Mouse (Mus musculus) neural tube, embryonic 15.5 days (tissue): Measurements from ENCODE around the gene Pde4d. TPM values are rescaled to one million over a fixed set of nuclear protein-coding genes. Genes with fewer than 3 reads are reported as not detected.
A peak's percentile ranks its signal among the peaks of the same experiment; 100 is the strongest.

Experiments
- ATAC-seq: fragments of 200-750 bp; cut with Nextera tagmentation; 2 replicates; pipeline ENCODE4 v1.8.0; 2017; ENCODE audit warnings: mild to moderate bottlenecking, moderate TSS enrichment, moderate library complexity; ENCODE audit not compliant: low FRiP score
- H3K27ac ChIP-seq: fragments of 300-500 bp; sonication (generic); replicated peaks from 2 replicates; pipeline ENCODE4 v1.5.1; 2015; ENCODE audit warnings: mild to moderate bottlenecking, inconsistent platforms
- H3K27me3 ChIP-seq: fragments of 300-500 bp; sonication (generic); replicated peaks from 2 replicates; pipeline ENCODE4 v1.6.1; 2015; ENCODE audit warnings: inconsistent platforms
- H3K36me3 ChIP-seq: fragments of 300-500 bp; sonication (generic); 2 replicates; pipeline ENCODE4 v1.6.1; 2015; ENCODE audit warnings: inconsistent platforms
- H3K4me1 ChIP-seq: fragments of 300-500 bp; sonication (generic); 2 replicates; pipeline ENCODE4 v1.6.1; 2015; ENCODE audit warnings: inconsistent platforms
- H3K4me2 ChIP-seq: fragments of 300-500 bp; sonication (generic); 2 replicates; pipeline ENCODE4 v1.6.1; 2015; ENCODE audit warnings: inconsistent platforms, mild to moderate bottlenecking, moderate library complexity
- H3K4me3 ChIP-seq: fragments of 300-500 bp; sonication (generic); replicated peaks from 2 replicates; pipeline ENCODE4 v1.5.1; 2015; ENCODE audit warnings: mild to moderate bottlenecking, inconsistent platforms
- H3K9ac ChIP-seq: fragments of 300-500 bp; sonication (generic); replicated peaks from 2 replicates; pipeline ENCODE4 v1.6.1; 2015; ENCODE audit warnings: mild to moderate bottlenecking, inconsistent platforms
- H3K9me3 ChIP-seq: fragments of 300-500 bp; sonication (generic); replicated peaks from 2 replicates; pipeline ENCODE4 v1.6.1; 2016; ENCODE audit warnings: inconsistent platforms
- WGBS: fragments of 180-500 bp; shearing (Covaris S2); methylation state at CpG from one replicate; pipeline ENCODE4 v1.1.7; 2015; ENCODE audit warnings: mixed read lengths; 5-methylcytosine and 5-hydroxymethylcytosine counted together
- polyA plus RNA-seq: library from polyadenylated mRNA; unstranded; fragments of >200 nt; fragmentation: Nextera tagmentation; extraction: Ambion mirVana; gene quantifications from 2 replicates; pipeline ENCODE4 v1.2.1, GENCODE M21; 2015

Gene Pde4d
- polyA plus RNA-seq, 1 experiment from 2014 or later, result 20.7 TPM

- Histone ChIP-seq H3K9me3 (no peaks in the 10 kb centered on the region), H3K27me3 (no peaks in the 10 kb centered on the region), H3K4me3 (no peak overlapping the region), H3K9ac (no peak overlapping the region), H3K36me3 (no peaks in the 10 kb centered on the region), H3K27ac (no peak overlapping the region), H3K4me1 (peaks cover 3% of the 10 kb centered on the region; the same call in 1 of the 2 replicates), H3K4me2 (no peak overlapping the region)
- no peak for ATAC-seq
Measured at GRCm38 (mm10) chr13:109293011-109293410, 843.3 kb downstream of the Pde4d start.

- Histone ChIP-seq H3K9ac (no peak overlapping the region), H3K27me3 (no peaks in the 10 kb centered on the region), H3K4me1 (peaks cover 3% of the 10 kb centered on the region; the same call in 1 of the 2 replicates), H3K4me2 (no peak overlapping the region), H3K36me3 (no peaks in the 10 kb centered on the region), H3K27ac (no peak overlapping the region), H3K4me3 (no peak overlapping the region), H3K9me3 (no peaks in the 10 kb centered on the region)
- WGBS, result 15% methylated on average over 3 of the region's 3 CpGs
- ATAC-seq, result no peak
Measured at GRCm38 (mm10) chr13:109296347-109297037, 846.7 kb downstream of the Pde4d start.

GRCm38 (mm10) chr13:109298852-109299251 lies 849.1 kb downstream of the Pde4d start:
- Histone ChIP-seq H3K4me3 (no peak overlapping the region), H3K27me3 (no peaks in the 10 kb centered on the region), H3K36me3 (no peaks in the 10 kb centered on the region), H3K4me2 (no peak overlapping the region), H3K9ac (no peak overlapping the region), H3K27ac (no peak overlapping the region), H3K4me1 (peaks cover 3% of the 10 kb centered on the region; the same call in 1 of the 2 replicates), H3K9me3 (no peaks in the 10 kb centered on the region)
- 86% methylated on average over 7 of the region's 7 CpGs for WGBS
- no peak for ATAC-seq

- peaks cover 1% of the 10 kb centered on the region; the same call in 1 of the 2 replicates for H3K4me1 ChIP-seq
- no peaks in the 10 kb centered on the region for H3K27me3 ChIP-seq
- no peaks in the 10 kb centered on the region for H3K36me3 ChIP-seq
- ATAC-seq, result no peak
- H3K9ac ChIP-seq, result no peak overlapping the region
- no peak overlapping the region for H3K4me2 ChIP-seq
- H3K27ac ChIP-seq, result no peak overlapping the region
- WGBS, result 83% methylated on average over 12 of the region's 12 CpGs
- H3K4me3 ChIP-seq, result no peak overlapping the region
- no peaks in the 10 kb centered on the region for H3K9me3 ChIP-seq
Measured at GRCm38 (mm10) chr13:109299511-109300250, 849.9 kb downstream of the Pde4d start.

- no peak overlapping the region for H3K4me3 ChIP-seq
- H3K9me3 ChIP-seq, result no peaks in the 10 kb centered on the region
- no peaks in the 10 kb centered on the region for H3K4me1 ChIP-seq
- ATAC-seq, result peak; percentile 28; the same call in 1 of the 2 replicates
- H3K36me3 ChIP-seq, result no peaks in the 10 kb centered on the region
- H3K4me2 ChIP-seq, result no peak overlapping the region
- no peak overlapping the region for H3K27ac ChIP-seq
- 12% methylated on average over 7 of the region's 7 CpGs for WGBS
- H3K27me3 ChIP-seq, result no peaks in the 10 kb centered on the region
- no peak overlapping the region for H3K9ac ChIP-seq
Measured at GRCm38 (mm10) chr13:109312542-109312941, 862.8 kb downstream of the Pde4d start.

GRCm38 (mm10) chr13:109315608-109316007 lies 865.9 kb downstream of the Pde4d start:
- Histone ChIP-seq H3K36me3 (no peaks in the 10 kb centered on the region), H3K4me2 (no peak overlapping the region), H3K4me3 (no peak overlapping the region), H3K27me3 (no peaks in the 10 kb centered on the region), H3K27ac (no peak overlapping the region), H3K9me3 (no peaks in the 10 kb centered on the region), H3K4me1 (no peaks in the 10 kb centered on the region), H3K9ac (no peak overlapping the region)
- ATAC-seq, result no peak
- 92% methylated on average over 9 of the region's 9 CpGs for WGBS

- Histone ChIP-seq H3K36me3 (no peaks in the 10 kb centered on the region), H3K4me1 (no peaks in the 10 kb centered on the region), H3K9me3 (no peaks in the 10 kb centered on the region), H3K27ac (no peak overlapping the region), H3K4me2 (no peak overlapping the region), H3K27me3 (no peaks in the 10 kb centered on the region), H3K9ac (no peak overlapping the region), H3K4me3 (no peak overlapping the region)
- no peak for ATAC-seq
- 96% methylated on average over 2 of the region's 2 CpGs for WGBS
Measured at GRCm38 (mm10) chr13:109317644-109318043, 867.9 kb downstream of the Pde4d start.

GRCm38 (mm10) chr13:109318434-109318998 lies 868.8 kb downstream of the Pde4d start:
- Histone ChIP-seq H3K4me2 (no peak overlapping the region), H3K27ac (no peak overlapping the region), H3K36me3 (no peaks in the 10 kb centered on the region), H3K9me3 (no peaks in the 10 kb centered on the region), H3K27me3 (no peaks in the 10 kb centered on the region), H3K9ac (no peak overlapping the region), H3K4me1 (no peaks in the 10 kb centered on the region), H3K4me3 (no peak overlapping the region)
- WGBS, result 83% methylated on average over 3 of the region's 3 CpGs
- no peak for ATAC-seq

GRCm38 (mm10) chr13:109326061-109326460 lies 876.3 kb downstream of the Pde4d start:
- 92% methylated on average over 5 of the region's 5 CpGs for WGBS
- no peak for ATAC-seq

GRCm38 (mm10) chr13:109331563-109331962 lies 881.8 kb downstream of the Pde4d start:
- H3K9ac ChIP-seq, result no peak overlapping the region

More at GRCm38 (mm10) chr13:109326061-109326460, 876.3 kb downstream of the Pde4d start:
- no peaks in the 10 kb centered on the region for H3K4me1 ChIP-seq
- no peaks in the 10 kb centered on the region for H3K9me3 ChIP-seq
- H3K36me3 ChIP-seq, result no peaks in the 10 kb centered on the region
- H3K4me3 ChIP-seq, result no peak overlapping the region
- no peak overlapping the region for H3K27ac ChIP-seq
- no peaks in the 10 kb centered on the region for H3K27me3 ChIP-seq
- H3K4me2 ChIP-seq, result no peak overlapping the region
- H3K9ac ChIP-seq, result no peak overlapping the region

GRCm38 (mm10) chr13:109341902-109342301 lies 892.2 kb downstream of the Pde4d start:
- no peak for ATAC-seq
- Histone ChIP-seq H3K27ac (no peak overlapping the region), H3K4me3 (no peak overlapping the region), H3K4me2 (no peak overlapping the region), H3K27me3 (no peaks in the 10 kb centered on the region), H3K9ac (no peak overlapping the region), H3K4me1 (peaks cover 12% of the 10 kb centered on the region; the same call in 1 of the 2 replicates), H3K9me3 (no peaks in the 10 kb centered on the region), H3K36me3 (no peaks in the 10 kb centered on the region)
- 41% methylated on average over 3 of the region's 3 CpGs for WGBS

More at GRCm38 (mm10) chr13:109331563-109331962, 881.8 kb downstream of the Pde4d start:
- Histone ChIP-seq H3K27me3 (no peaks in the 10 kb centered on the region), H3K36me3 (no peaks in the 10 kb centered on the region), H3K9me3 (no peaks in the 10 kb centered on the region), H3K27ac (no peak overlapping the region), H3K4me1 (no peaks in the 10 kb centered on the region), H3K4me2 (no peak overlapping the region), H3K4me3 (no peak overlapping the region)
- 56% methylated on average over 1 of the region's 1 CpGs for WGBS
- ATAC-seq, result no peak

GRCm38 (mm10) chr13:109342469-109342868 lies 892.7 kb downstream of the Pde4d start:
- no peak overlapping the region for H3K4me2 ChIP-seq
- no peak for ATAC-seq
- H3K9me3 ChIP-seq, result no peaks in the 10 kb centered on the region
- 41% methylated on average over 6 of the region's 6 CpGs for WGBS
- no peaks in the 10 kb centered on the region for H3K36me3 ChIP-seq
- no peaks in the 10 kb centered on the region for H3K27me3 ChIP-seq
- H3K4me3 ChIP-seq, result no peak overlapping the region
- H3K4me1 ChIP-seq, result peaks cover 12% of the 10 kb centered on the region; the same call in 1 of the 2 replicates
- no peak overlapping the region for H3K9ac ChIP-seq
- H3K27ac ChIP-seq, result no peak overlapping the region
